Mouse (Mus musculus) embryonic facial prominence, embryonic 15.5 days (tissue): ENCODE data around the gene Asb4. TPM values are rescaled to one million over a fixed set of nuclear protein-coding genes. Genes with fewer than 3 reads are reported as not detected.

Experiments used
- ATAC-seq: fragments of 200-750 bp; cut with Nextera tagmentation; 2 replicates; pipeline ENCODE4 v1.8.0; 2017; ENCODE audit warnings: low read depth, moderate TSS enrichment; ENCODE audit not compliant: insufficient number of reproducible peaks, low FRiP score, low TSS enrichment
- H3K27ac ChIP-seq: fragments of 300-500 bp; sonication (generic); replicated peaks from 2 replicates; pipeline ENCODE4 v1.5.1; 2015; ENCODE audit warnings: mild to moderate bottlenecking, inconsistent platforms
- H3K27me3 ChIP-seq: fragments of 300-500 bp; sonication (generic); 2 replicates; pipeline ENCODE4 v1.6.1; 2015; ENCODE audit warnings: inconsistent platforms
- H3K36me3 ChIP-seq: fragments of 300-500 bp; sonication (generic); 2 replicates; pipeline ENCODE4 v1.6.1; 2015; ENCODE audit warnings: mild to moderate bottlenecking, inconsistent platforms
- H3K4me1 ChIP-seq: fragments of 300-500 bp; sonication (generic); 2 replicates; pipeline ENCODE4 v1.6.1; 2015; ENCODE audit warnings: inconsistent platforms
- H3K4me2 ChIP-seq: fragments of 300-500 bp; sonication (generic); replicated peaks from 2 replicates; pipeline ENCODE4 v1.6.1; 2015; ENCODE audit warnings: mild to moderate bottlenecking, inconsistent platforms
- H3K4me3 ChIP-seq: fragments of 300-500 bp; sonication (generic); replicated peaks from 2 replicates; pipeline ENCODE4 v1.5.1; 2015; ENCODE audit warnings: mild to moderate bottlenecking, inconsistent platforms
- H3K9ac ChIP-seq: fragments of 300-500 bp; sonication (generic); 2 replicates; pipeline ENCODE4 v1.6.1; 2015; ENCODE audit warnings: inconsistent platforms
- H3K9me3 ChIP-seq: fragments of 300-500 bp; sonication (generic); replicated peaks from 2 replicates; pipeline ENCODE4 v1.6.1; 2016; ENCODE audit warnings: inconsistent platforms
- WGBS: fragments of 180-500 bp; shearing (Covaris S2); methylation state at CpG from one replicate; pipeline ENCODE4 v1.1.7; 2015; 5-methylcytosine and 5-hydroxymethylcytosine counted together
- polyA plus RNA-seq: library from polyadenylated mRNA; unstranded; fragments of >200 nt; fragmentation: Nextera tagmentation; extraction: Ambion mirVana; gene quantifications from 2 replicates; pipeline ENCODE4 v1.2.1, GENCODE M21; 2015

Asb4 gene
- polyA plus RNA-seq, 1 experiment from 2014 or later = 16.6 TPM

DNA sequence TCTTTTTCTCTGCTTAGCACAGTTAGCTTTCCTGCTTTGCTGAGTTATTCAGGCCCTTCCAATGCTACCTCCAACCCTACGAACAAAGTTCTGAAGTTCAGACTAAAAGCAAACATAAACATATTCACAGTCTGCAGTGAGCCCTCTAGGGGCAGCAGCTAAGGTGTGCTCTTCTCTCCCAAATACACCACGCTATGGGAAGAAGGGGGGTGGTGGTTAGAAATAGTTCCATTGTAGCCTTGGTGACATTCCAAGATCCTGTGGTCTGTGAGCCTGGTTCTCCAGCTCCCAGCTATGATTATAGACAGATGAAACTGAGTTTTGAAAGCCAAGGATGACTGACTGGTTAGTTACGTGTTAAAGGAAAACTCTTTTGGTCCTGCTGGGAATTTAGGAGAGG, 13.6 kb downstream of the Asb4 start:
- Histone ChIP-seq H3K4me2 (no peak overlapping the region), H3K9ac (no peak overlapping the region), H3K36me3 (no peaks in the 10 kb centered on the region), H3K4me3 (no peak overlapping the region), H3K27me3 (no peaks in the 10 kb centered on the region; the same call in 1 of the 2 replicates), H3K27ac (no peak overlapping the region), H3K9me3 (no peaks in the 10 kb centered on the region), H3K4me1 (no peaks in the 10 kb centered on the region)
- 35% methylated on average over 3 of the region's 3 CpGs for WGBS
- ATAC-seq = no peak

DNA sequence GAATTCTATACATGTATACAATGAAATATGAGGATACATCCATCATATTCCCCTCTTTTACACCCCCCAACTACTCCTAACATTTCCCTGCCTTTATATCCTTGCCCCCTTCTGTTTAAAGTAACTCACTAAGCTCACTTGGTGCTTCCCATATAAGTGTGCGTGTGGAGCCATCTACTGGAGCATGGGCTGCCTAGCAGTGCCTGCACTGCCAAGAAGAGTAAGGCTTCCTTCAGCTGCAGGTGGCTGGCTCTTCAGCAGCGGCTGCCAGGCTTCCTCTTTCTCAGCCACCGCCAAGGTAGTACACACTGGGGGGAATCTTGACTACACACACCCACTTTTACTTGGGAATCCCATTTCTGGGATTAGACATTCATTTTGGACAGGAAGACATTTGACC, 18.2 kb downstream of the Asb4 start:
- H3K4me1 ChIP-seq = no peaks in the 10 kb centered on the region
- WGBS = 0% methylated on average over 3 of the region's 3 CpGs
- no peak overlapping the region for H3K4me2 ChIP-seq
- H3K4me3 ChIP-seq = no peak overlapping the region
- no peak overlapping the region for H3K27ac ChIP-seq
- H3K36me3 ChIP-seq = no peaks in the 10 kb centered on the region
- no peaks in the 10 kb centered on the region for H3K9me3 ChIP-seq
- H3K9ac ChIP-seq = no peak overlapping the region
- ATAC-seq = no peak; the same call in 1 of the 2 replicates
- no peaks in the 10 kb centered on the region for H3K27me3 ChIP-seq

DNA sequence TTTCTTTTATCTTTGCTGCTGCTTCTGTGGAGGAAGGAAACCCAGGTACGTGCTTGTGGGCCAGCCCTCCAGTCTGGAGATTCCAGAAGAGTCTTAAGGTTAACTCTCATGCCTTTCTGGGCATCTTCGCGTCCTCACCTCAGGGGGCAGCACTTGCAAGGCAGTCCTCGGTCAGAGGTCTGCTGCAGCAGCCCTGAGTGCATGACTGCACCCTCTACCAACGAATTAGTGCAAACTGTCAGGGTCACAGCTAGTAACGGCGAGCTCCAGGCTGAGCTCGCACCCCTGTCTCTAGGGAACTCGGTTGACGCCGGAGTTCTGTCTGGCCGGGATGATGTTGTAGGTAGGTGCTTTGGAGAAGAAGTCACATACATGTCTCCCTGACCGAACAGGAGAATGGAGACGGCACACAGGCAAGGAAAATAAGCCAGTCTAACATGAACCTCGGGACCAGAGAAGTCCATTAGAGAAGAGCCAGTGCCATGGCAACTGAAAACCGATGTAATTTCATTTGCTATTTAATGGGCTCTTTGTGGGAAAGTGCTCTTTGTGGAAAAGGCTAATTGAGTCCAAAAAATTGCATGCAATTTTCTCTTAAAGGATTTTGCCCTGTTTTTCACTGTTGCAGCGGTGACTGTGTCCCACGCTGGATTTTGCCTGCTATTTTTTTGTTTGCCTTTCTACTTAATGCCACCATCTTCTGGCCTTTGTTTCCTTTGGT, 20.1 kb downstream of the Asb4 start:
- no peak overlapping the region for H3K9ac ChIP-seq
- H3K4me1 ChIP-seq = no peaks in the 10 kb centered on the region
- H3K4me3 ChIP-seq = no peak overlapping the region
- 20% methylated on average over 18 of the region's 18 CpGs for WGBS
- no peaks in the 10 kb centered on the region for H3K36me3 ChIP-seq
- no peak overlapping the region for H3K27ac ChIP-seq
- H3K9me3 ChIP-seq = no peaks in the 10 kb centered on the region
- no peak for ATAC-seq
- H3K4me2 ChIP-seq = peak overlapping the region; percentile 27
- no peaks in the 10 kb centered on the region for H3K27me3 ChIP-seq

DNA sequence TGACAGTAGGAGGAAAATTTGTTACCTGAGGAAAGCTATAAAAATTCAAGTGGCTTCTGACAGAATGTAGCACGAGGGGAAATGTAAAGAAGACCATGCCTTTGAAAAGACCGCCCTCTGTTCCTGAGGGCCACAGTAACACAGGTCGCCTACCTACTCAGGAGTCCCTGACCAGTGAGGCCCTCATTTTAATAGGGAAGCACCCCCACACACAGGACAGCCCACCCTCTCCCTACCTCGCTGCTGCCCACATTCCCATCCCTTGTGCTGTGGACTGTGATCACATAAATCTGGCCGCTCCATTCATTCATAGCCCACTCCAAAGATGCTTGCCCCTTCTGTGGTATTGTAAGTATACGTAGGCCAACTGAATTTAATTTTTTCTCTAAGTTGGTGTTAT, 20.8 kb downstream of the Asb4 start:
- H3K4me3 ChIP-seq = no peak overlapping the region
- H3K27ac ChIP-seq = no peak overlapping the region
- no peak for ATAC-seq
- H3K4me1 ChIP-seq = no peaks in the 10 kb centered on the region
- WGBS = 81% methylated on average over 6 of the region's 6 CpGs
- H3K4me2 ChIP-seq = no peak overlapping the region
- H3K36me3 ChIP-seq = no peaks in the 10 kb centered on the region
- H3K9ac ChIP-seq = no peak overlapping the region
- H3K9me3 ChIP-seq = no peaks in the 10 kb centered on the region
- H3K27me3 ChIP-seq = no peaks in the 10 kb centered on the region

- Histone ChIP-seq H3K36me3 (no peaks in the 10 kb centered on the region), H3K27me3 (no peaks in the 10 kb centered on the region), H3K4me1 (0 out of 2 replicates have a peak, but pooled peaks cover 6% of the 10 kb centered on the region), H3K9ac (no peak overlapping the region), H3K4me2 (no peak overlapping the region), H3K9me3 (no peaks in the 10 kb centered on the region), H3K27ac (no peak overlapping the region), H3K4me3 (no peak overlapping the region)
- 49% methylated on average over 8 of the region's 8 CpGs for WGBS
- no peak for ATAC-seq
Measured at GRCm38 (mm10) chr6:5408451-5409177, 25.4 kb downstream of the Asb4 start.

DNA sequence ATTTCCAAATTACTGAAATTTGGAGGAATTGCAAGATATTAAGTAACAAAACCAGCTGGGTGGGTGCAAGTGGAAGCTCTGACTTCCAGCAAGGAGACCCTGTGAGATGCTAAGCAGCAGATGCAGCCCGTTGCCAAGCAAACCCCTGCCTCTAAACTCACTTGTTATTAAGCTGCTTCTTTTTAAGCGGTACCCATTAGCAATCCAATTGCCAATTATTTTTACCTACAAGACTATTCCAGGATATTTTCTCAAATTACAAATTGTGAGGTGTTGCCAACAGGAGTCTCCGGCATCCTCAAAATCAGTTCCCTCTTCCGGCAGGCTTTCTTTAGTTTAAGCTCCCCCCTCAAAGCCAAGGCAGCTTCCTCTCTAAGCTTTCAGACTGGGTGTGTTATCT, 26.5 kb downstream of the Asb4 start:
- Histone ChIP-seq H3K9me3 (no peaks in the 10 kb centered on the region), H3K4me2 (no peak overlapping the region), H3K27me3 (no peaks in the 10 kb centered on the region), H3K4me1 (0 out of 2 replicates have a peak, but pooled peaks cover 6% of the 10 kb centered on the region), H3K9ac (no peak overlapping the region), H3K4me3 (no peak overlapping the region), H3K27ac (no peak overlapping the region), H3K36me3 (no peaks in the 10 kb centered on the region)
- WGBS = 68% methylated on average over 4 of the region's 4 CpGs
- ATAC-seq = no peak

- H3K4me2 ChIP-seq = no peak overlapping the region
- 53% methylated on average over 6 of the region's 6 CpGs for WGBS
- ATAC-seq = no peak; the same call in 1 of the 2 replicates
Measured at GRCm38 (mm10) chr6:5410697-5411391, 27.7 kb downstream of the Asb4 start.

DNA sequence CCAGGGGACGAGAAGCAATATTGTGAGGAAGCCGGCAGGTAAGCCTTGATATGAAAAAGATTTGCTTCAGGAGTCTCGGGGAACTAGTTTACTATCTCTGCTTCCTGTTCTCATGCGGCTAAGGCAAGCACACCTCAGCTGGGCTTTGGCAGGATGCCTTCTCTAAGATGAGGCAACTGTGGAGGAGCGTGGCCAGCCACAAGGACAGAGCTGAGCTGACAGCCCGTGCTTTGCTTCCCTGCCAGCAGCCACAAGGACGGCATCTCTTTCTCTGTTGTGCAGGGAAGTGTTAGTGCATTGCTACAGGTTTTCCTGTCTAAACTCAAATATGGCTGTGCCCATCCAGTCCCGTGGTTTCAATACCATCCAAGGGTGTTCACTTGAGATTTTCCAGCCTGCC, 30.1 kb downstream of the Asb4 start:
- Histone ChIP-seq H3K27ac (no peak overlapping the region), H3K4me2 (no peak overlapping the region), H3K9ac (no peak overlapping the region), H3K27me3 (no peaks in the 10 kb centered on the region), H3K4me1 (0 out of 2 replicates have a peak, but pooled peaks cover 6% of the 10 kb centered on the region), H3K36me3 (no peaks in the 10 kb centered on the region), H3K4me3 (no peak overlapping the region), H3K9me3 (no peaks in the 10 kb centered on the region)
- ATAC-seq = no peak
- 27% methylated on average over 8 of the region's 8 CpGs for WGBS

More at GRCm38 (mm10) chr6:5410697-5411391, 27.7 kb downstream of the Asb4 start:
- Histone ChIP-seq H3K4me3 (no peak overlapping the region), H3K9ac (no peak overlapping the region), H3K27me3 (no peaks in the 10 kb centered on the region), H3K27ac (no peak overlapping the region), H3K4me1 (0 out of 2 replicates have a peak, but pooled peaks cover 6% of the 10 kb centered on the region), H3K9me3 (no peaks in the 10 kb centered on the region), H3K36me3 (no peaks in the 10 kb centered on the region)

DNA sequence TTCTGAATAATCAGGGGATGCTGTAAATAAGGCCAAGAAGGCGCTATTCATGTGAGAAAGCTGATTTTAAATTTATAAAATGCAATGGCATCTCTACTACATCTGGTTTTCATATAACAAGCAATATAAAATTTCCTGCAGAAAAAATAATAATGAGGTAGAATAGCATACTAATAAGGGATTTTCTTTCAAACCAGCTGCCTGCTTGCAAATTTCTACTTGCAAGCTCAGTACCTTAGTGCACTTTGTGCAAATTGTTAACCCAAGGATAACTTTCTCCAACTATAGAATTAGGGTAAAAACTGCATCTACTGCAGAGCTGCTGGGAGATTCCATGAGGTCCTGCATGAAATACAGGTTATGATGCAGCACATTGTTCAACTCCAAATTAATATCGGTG, 38.3 kb downstream of the Asb4 start:
- 68% methylated on average over 2 of the region's 2 CpGs for WGBS

GRCm38 (mm10) chr6:5422386-5422785, 39.2 kb downstream of the Asb4 start:
- no peak overlapping the region for H3K4me3 ChIP-seq
- no peak overlapping the region for H3K4me2 ChIP-seq
- H3K27ac ChIP-seq = no peak overlapping the region
- WGBS = 91% methylated on average over 3 of the region's 3 CpGs
- H3K9me3 ChIP-seq = no peaks in the 10 kb centered on the region
- no peaks in the 10 kb centered on the region for H3K36me3 ChIP-seq
- 0 out of 2 replicates have a peak, but pooled peaks cover 8% of the 10 kb centered on the region for H3K4me1 ChIP-seq
- no peak overlapping the region for H3K9ac ChIP-seq
- H3K27me3 ChIP-seq = no peaks in the 10 kb centered on the region
- no peak for ATAC-seq

More for the DNA sequence above, 38.3 kb downstream of the Asb4 start:
- H3K4me2 ChIP-seq = no peak overlapping the region
- H3K9me3 ChIP-seq = no peaks in the 10 kb centered on the region
- ATAC-seq = no peak
- H3K9ac ChIP-seq = no peak overlapping the region
- 0 out of 2 replicates have a peak overlapping the region, but pooled peaks have one; percentile 24 for H3K27ac ChIP-seq
- H3K36me3 ChIP-seq = no peaks in the 10 kb centered on the region
- H3K4me3 ChIP-seq = no peak overlapping the region
- H3K4me1 ChIP-seq = 0 out of 2 replicates have a peak, but pooled peaks cover 8% of the 10 kb centered on the region
- H3K27me3 ChIP-seq = no peaks in the 10 kb centered on the region

DNA sequence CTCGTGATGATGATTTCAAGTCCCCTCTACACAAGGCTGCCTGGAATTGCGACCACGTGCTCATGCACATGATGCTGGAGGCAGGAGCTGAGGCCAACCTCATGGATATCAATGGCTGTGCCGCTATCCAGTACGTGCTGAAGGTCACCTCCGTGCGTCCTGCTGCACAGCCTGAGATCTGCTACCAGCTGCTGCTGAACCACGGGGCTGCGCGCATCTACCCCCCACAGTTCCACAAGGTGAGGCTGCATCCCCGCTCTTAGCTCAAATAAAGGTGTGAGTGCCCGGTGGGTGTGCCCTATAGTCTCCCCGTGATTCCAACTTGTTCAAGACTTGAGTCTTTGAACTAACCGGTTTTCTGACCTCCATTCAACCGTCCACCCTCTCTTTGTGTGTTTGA, 40.4 kb downstream of the Asb4 start:
- ATAC-seq = peak; percentile 47; the same call in 1 of the 2 replicates
- no peaks in the 10 kb centered on the region for H3K27me3 ChIP-seq
- no peak overlapping the region for H3K4me3 ChIP-seq
- no peaks in the 10 kb centered on the region for H3K36me3 ChIP-seq
- H3K9me3 ChIP-seq = no peaks in the 10 kb centered on the region
- 78% methylated on average over 15 of the region's 15 CpGs for WGBS
- no peak overlapping the region for H3K27ac ChIP-seq
- H3K4me2 ChIP-seq = no peak overlapping the region
- H3K4me1 ChIP-seq = 0 out of 2 replicates have a peak, but pooled peaks cover 8% of the 10 kb centered on the region
- no peak overlapping the region for H3K9ac ChIP-seq
